Mouse (Mus musculus) MEL (cell line): ENCODE data around the gene Xrcc6. TPM values are rescaled to one million over a fixed set of nuclear protein-coding genes. Genes with fewer than 3 reads are reported as not detected.

Experiments used
- DNase-seq: peaks from one replicate; pipeline ENCODE4 v3.0.0; 2011; ENCODE audit warnings: low read depth, low spot score
- H3K27ac ChIP-seq: 2 replicates; pipeline ENCODE4 v1.5.1; 2012; ENCODE audit warnings: low read depth, mild to moderate bottlenecking, control low read depth, low read length, moderate library complexity; ENCODE audit not compliant: control insufficient read depth
- H3K27me3 ChIP-seq, 2 experiments: fragments of 150-350 bp in 1 of 2; sonication (generic) in 1 of 2; 2 replicates each; pipeline ENCODE4 v1.6.1; 2012; ENCODE audit warnings: low read length in 2 of 2, mild to moderate bottlenecking in 2 of 2, improper control_type of control experiment in 1 of 2, moderate library complexity in 1 of 2; ENCODE audit not compliant: insufficient read depth in 2 of 2, control insufficient read depth in 1 of 2
- H3K36me3 ChIP-seq, 2 experiments: 2 replicates each; pipeline ENCODE4 v1.6.1; 2012 to 2014; ENCODE audit warnings: low read length in 2 of 2, improper control_type of control experiment in 1 of 2, inconsistent platforms in 1 of 2, mild to moderate bottlenecking in 1 of 2; ENCODE audit not compliant: insufficient read depth in 2 of 2, control insufficient read depth in 1 of 2
- H3K4me1 ChIP-seq, 2 experiments: fragments of 150-350 bp in 1 of 2; sonication (generic) in 1 of 2; 2 replicates each; pipeline ENCODE4 v1.6.1; 2012; ENCODE audit warnings: low read length in 2 of 2, improper control_type of control experiment in 1 of 2, mild to moderate bottlenecking in 1 of 2; ENCODE audit not compliant: insufficient read depth in 2 of 2, control insufficient read depth in 1 of 2
- H3K4me3 ChIP-seq, 2 experiments: fragments of 150-350 bp in 1 of 2; sonication (generic) in 1 of 2; 2 replicates each; pipeline ENCODE4 v1.5.1; 2012; ENCODE audit warnings: low read depth in 2 of 2, low read length in 2 of 2, mild to moderate bottlenecking in 2 of 2, moderate library complexity in 2 of 2, control low read depth in 1 of 2, improper control_type of control experiment in 1 of 2; ENCODE audit not compliant: control insufficient read depth in 1 of 2, insufficient read depth in 1 of 2
- H3K79me2 ChIP-seq: 2 replicates; pipeline ENCODE4 v1.6.1; 2012; ENCODE audit warnings: mild to moderate bottlenecking, low read length, moderate library complexity; ENCODE audit not compliant: control insufficient read depth, poor library complexity, insufficient read depth
- H3K9ac ChIP-seq: 2 replicates; pipeline ENCODE4 v1.6.1; 2012; ENCODE audit warnings: low read depth, mild to moderate bottlenecking, control low read depth, low read length, moderate library complexity; ENCODE audit not compliant: control insufficient read depth, poor library complexity, severe bottlenecking
- H3K9me3 ChIP-seq: fragments of 150-350 bp; sonication (generic); replicated peaks from 2 replicates; pipeline ENCODE4 v1.6.1; 2012; ENCODE audit warnings: mild to moderate bottlenecking, low read length, improper control_type of control experiment, moderate library complexity; ENCODE audit not compliant: insufficient read depth
- BHLHE40 ChIP-seq: IDR thresholded peaks from 2 replicates; pipeline ENCODE4 v1.6.1; 2012; ENCODE audit warnings: low read depth, mild to moderate bottlenecking, inconsistent platforms, low read length, improper control_type of control experiment, borderline replicate concordance
- CHD1 ChIP-seq: IDR thresholded peaks from 2 replicates; pipeline ENCODE4 v1.6.1; 2012; ENCODE audit warnings: low read depth, mild to moderate bottlenecking, inconsistent platforms, low read length, improper control_type of control experiment
- CTCF ChIP-seq, 3 experiments: IDR thresholded peaks in 2 of 3; conservative IDR thresholded peaks in 1 of 3; 2 replicates each; pipeline ENCODE4 v1.5.1; 2011 to 2012; ENCODE audit warnings: low read length in 3 of 3, low read depth in 2 of 3, mild to moderate bottlenecking in 2 of 3, improper control_type of control experiment in 1 of 3, inconsistent platforms in 1 of 3, mixed read lengths in 1 of 3, moderate library complexity in 1 of 3; ENCODE audit not compliant: control insufficient read depth in 1 of 3, insufficient read depth in 1 of 3, poor library complexity in 1 of 3, severe bottlenecking in 1 of 3
- ETS1 ChIP-seq: IDR thresholded peaks from 2 replicates; pipeline ENCODE4 v1.6.1; 2012; ENCODE audit warnings: low read depth, mild to moderate bottlenecking, inconsistent platforms, low read length, improper control_type of control experiment, moderate library complexity
- GABPA ChIP-seq: IDR thresholded peaks from 2 replicates; pipeline ENCODE4 v1.6.1; 2012; ENCODE audit warnings: low read depth, mild to moderate bottlenecking, inconsistent platforms, low read length, improper control_type of control experiment, moderate library complexity
- GATA1 ChIP-seq: IDR thresholded peaks from 2 replicates; pipeline ENCODE4 v1.6.1; 2011; ENCODE audit warnings: low read depth, low read length, improper control_type of control experiment
- HCFC1 ChIP-seq: IDR thresholded peaks from 2 replicates; pipeline ENCODE4 v1.6.1; 2012; ENCODE audit warnings: low read depth, mild to moderate bottlenecking, inconsistent platforms, low read length, improper control_type of control experiment, moderate library complexity
- JUND ChIP-seq: IDR thresholded peaks from 2 replicates; pipeline ENCODE4 v1.6.1; 2011; ENCODE audit warnings: low read depth, mild to moderate bottlenecking, improper control_type of control experiment, low read length
- MYB ChIP-seq: IDR thresholded peaks from 2 replicates; pipeline ENCODE4 v1.6.1; 2011; ENCODE audit warnings: mild to moderate bottlenecking, low read depth, low read length, improper control_type of control experiment
- NELFE ChIP-seq: IDR thresholded peaks from 2 replicates; pipeline ENCODE4 v1.6.1; 2011; ENCODE audit warnings: low read depth, low read length, improper control_type of control experiment
- NRF1 ChIP-seq: IDR thresholded peaks from 2 replicates; pipeline ENCODE4 v1.6.1; 2014; ENCODE audit warnings: low read depth, mild to moderate bottlenecking, inconsistent platforms, low read length, improper control_type of control experiment, moderate library complexity; ENCODE audit not compliant: poor library complexity, insufficient read depth, severe bottlenecking
- POLR2AphosphoS5 ChIP-seq: IDR thresholded peaks from 2 replicates; pipeline ENCODE4 v1.6.1; 2012; ENCODE audit warnings: low read depth, borderline replicate concordance, mild to moderate bottlenecking, inconsistent platforms, low read length, moderate library complexity, mixed read lengths
- RAD21 ChIP-seq: IDR thresholded peaks from 2 replicates; pipeline ENCODE4 v1.6.1; 2011; ENCODE audit warnings: mild to moderate bottlenecking, low read depth, low read length, improper control_type of control experiment
- RCOR1 ChIP-seq: IDR thresholded peaks from 2 replicates; pipeline ENCODE4 v1.6.1; 2012; ENCODE audit warnings: low read depth, mild to moderate bottlenecking, inconsistent platforms, low read length, improper control_type of control experiment
- SMC3 ChIP-seq: IDR thresholded peaks from 2 replicates; pipeline ENCODE4 v1.6.1; 2011; ENCODE audit warnings: low read depth, low read length, improper control_type of control experiment
- UBTF ChIP-seq: IDR thresholded peaks from 2 replicates; pipeline ENCODE4 v1.6.1; 2012; ENCODE audit warnings: low read depth, mild to moderate bottlenecking, inconsistent platforms, low read length, improper control_type of control experiment, moderate library complexity, borderline replicate concordance; ENCODE audit not compliant: insufficient read depth
- USF1 ChIP-seq: IDR thresholded peaks from 2 replicates; pipeline ENCODE4 v1.6.1; 2014; ENCODE audit warnings: low read depth, mild to moderate bottlenecking, inconsistent platforms, low read length, improper control_type of control experiment, moderate library complexity
- USF2 ChIP-seq, 2 experiments: IDR thresholded peaks; 2 replicates each; pipeline ENCODE4 v1.6.1; 2011 to 2012; ENCODE audit warnings: improper control_type of control experiment in 2 of 2, low read length in 2 of 2, borderline replicate concordance in 1 of 2, inconsistent platforms in 1 of 2, low read depth in 1 of 2, mild to moderate bottlenecking in 1 of 2; ENCODE audit not compliant: insufficient read depth in 1 of 2
- ZC3H11A ChIP-seq: IDR thresholded peaks from 2 replicates; pipeline ENCODE4 v1.6.1; 2012; ENCODE audit warnings: low read depth, mild to moderate bottlenecking, inconsistent platforms, low read length, improper control_type of control experiment
- ZNF384 ChIP-seq: IDR thresholded peaks from 2 replicates; pipeline ENCODE4 v1.6.1; 2012; ENCODE audit warnings: low read depth, mild to moderate bottlenecking, inconsistent platforms, low read length, improper control_type of control experiment
- polyA plus RNA-seq, 2 experiments: library from polyadenylated mRNA; stranded (reverse) in 1 of 2; unstranded in 1 of 2; fragments of >175 nt in 1 of 2; fragments of >200 nt in 1 of 2; gene quantifications; 2 replicates each; pipeline versions ENCODE4 v1.2.1 to v1.2.4; 2012; ENCODE audit warnings: low replicate concordance in 2 of 2, low read depth in 1 of 2; ENCODE audit not compliant: insufficient read length in 2 of 2, insufficient read depth in 1 of 2, missing spikeins in 1 of 2
- total RNA-seq: library from RNA; depleted of rRNA; stranded (reverse); fragments of 300-350 nt; gene quantifications from 2 replicates; pipeline ENCODE4 v1.2.3, GENCODE M21; 2012

The Xrcc6 gene
- total and polyA plus RNA-seq, 3 experiments: 108 TPM; not detected in 1

GRCm38 (mm10) chr15:82079883-82080282 lies 92.2 kb downstream of the Xrcc6 start:
- H3K79me2 ChIP-seq: no peaks in the 10 kb centered on the region
- no peak overlapping the region for H3K9ac ChIP-seq
- peak; percentile 27 for DNase-seq
- no peaks in the 10 kb centered on the region for H3K9me3 ChIP-seq
- H3K4me3 ChIP-seq: no peak overlapping the region
- H3K27ac ChIP-seq: no peak overlapping the region
- no peak for TF ChIP-seq CHD1
- TF ChIP-seq NELFE: no peak
- no peak for TF ChIP-seq NRF1
- TF ChIP-seq USF2 (IDR thresholded peaks at IDR 0.05; ENCODE audit: borderline replicate concordance in 1 of 2, insufficient read depth in 1 of 2, low read depth in 1 of 2, low read length in 2 of 2): no peak
- TF ChIP-seq HCFC1: no peak
- no peak for TF ChIP-seq UBTF
- TF ChIP-seq ZNF384: no peak
- no peak for TF ChIP-seq POLR2AphosphoS5
- no peak for TF ChIP-seq JUND
- no peak for TF ChIP-seq ZC3H11A
- TF ChIP-seq CTCF (IDR thresholded peaks at IDR 0.05 in 2 of 3, conservative IDR thresholded peaks at IDR 0.05 in 1 of 3; ENCODE audit: control insufficient read depth in 1 of 3, insufficient read depth in 1 of 3, low read depth in 2 of 3, low read length in 3 of 3, poor library complexity in 1 of 3, severe bottlenecking in 1 of 3): no peak
- no peak for TF ChIP-seq USF1
- TF ChIP-seq MYB: no peak
- TF ChIP-seq SMC3: no peak
- TF ChIP-seq RCOR1: no peak
- no peak for TF ChIP-seq BHLHE40
- no peak for TF ChIP-seq ETS1
- no peak for TF ChIP-seq GATA1
- TF ChIP-seq, all 39 proteins: peak for 0
- no peaks in the 10 kb centered on the region for H3K36me3 ChIP-seq
- peaks cover 14 to 16% of the 10 kb centered on the region in 2 experiments; a peak in 3 of 4 replicates for H3K27me3 ChIP-seq
- H3K4me1 ChIP-seq: no peaks in the 10 kb centered on the region

DNA sequence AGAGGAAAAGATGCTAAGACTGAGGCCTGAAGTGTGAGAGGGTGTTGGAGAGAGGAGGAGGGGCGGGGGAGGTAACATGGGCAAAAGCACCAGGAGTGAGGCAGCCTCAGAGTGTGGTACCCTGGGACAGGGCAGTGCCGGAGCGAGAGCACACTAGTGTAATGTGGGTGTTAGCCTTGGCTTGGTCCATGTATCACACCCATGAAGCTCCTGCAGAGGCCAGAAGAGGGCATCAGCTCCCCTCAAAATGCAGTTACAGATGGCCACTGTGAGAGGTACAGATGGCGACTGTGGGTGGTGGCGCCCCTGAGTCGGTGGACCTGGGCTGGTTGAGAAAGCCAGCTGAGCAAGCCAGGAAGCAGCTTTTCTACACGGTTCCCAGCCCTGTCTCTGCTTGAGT lies 93.5 kb downstream of the Xrcc6 start:
- Histone ChIP-seq H3K9me3 (no peaks in the 10 kb centered on the region), H3K27ac (no peak overlapping the region), H3K9ac (no peak overlapping the region), H3K4me1 (no peaks in the 10 kb centered on the region), H3K36me3 (no peaks in the 10 kb centered on the region), H3K4me3 (no peak overlapping the region), H3K27me3 (peaks cover 9 to 16% of the 10 kb centered on the region in 2 experiments; a peak in 3 of 4 replicates), H3K79me2 (no peaks in the 10 kb centered on the region)
- no peak for DNase-seq
- TF ChIP-seq RAD21 (peak; percentile 4), ETS1 (no peak), GABPA (no peak)
